Mouse (Mus musculus): ENCODE data around the gene Vps35l. TPM values are rescaled to one million over a fixed set of nuclear protein-coding genes. Genes with fewer than 3 reads are reported as not detected.
A peak's percentile ranks its signal among the peaks of the same experiment; 100 is the strongest.

Gene Vps35l
- polyA plus RNA-seq (2015; fragmentation: Nextera tagmentation; extraction: Ambion mirVana) = 55.7 and 56.5 TPM in 2 replicates

DNA sequence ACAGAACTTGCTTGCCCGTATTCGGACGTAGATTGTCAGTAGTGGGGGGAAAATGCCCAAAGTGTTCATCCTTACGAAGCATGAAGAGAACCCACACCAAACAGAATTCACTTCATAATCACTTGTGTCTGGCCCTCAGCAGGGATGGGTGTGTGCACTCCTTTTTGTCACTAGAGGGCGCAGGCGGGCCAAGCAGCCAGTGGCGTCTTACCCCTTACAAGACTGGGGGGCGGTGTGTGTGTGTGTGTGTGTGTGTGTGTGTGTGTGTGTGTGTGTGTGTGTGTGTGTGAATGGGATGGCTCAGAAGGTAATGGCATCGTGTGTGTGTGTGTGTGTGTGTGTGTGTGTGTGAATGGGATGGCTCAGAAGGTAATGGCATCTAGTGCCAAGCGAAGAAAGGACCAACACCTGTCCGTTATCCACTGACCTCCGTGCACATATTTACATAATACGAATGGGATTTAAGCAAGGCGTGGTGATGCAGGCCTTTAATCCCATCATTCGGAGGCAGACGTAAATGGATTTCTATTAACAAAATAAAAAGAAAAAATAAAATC is at the start of gene Vps35l:
Gene Vps35l, plus strand, starts transcription at position 252 of the 557 bp plus-strand sequence.
- peak; percentile 90 for DNase-seq (ENCODE audit: low spot score)

DNA sequence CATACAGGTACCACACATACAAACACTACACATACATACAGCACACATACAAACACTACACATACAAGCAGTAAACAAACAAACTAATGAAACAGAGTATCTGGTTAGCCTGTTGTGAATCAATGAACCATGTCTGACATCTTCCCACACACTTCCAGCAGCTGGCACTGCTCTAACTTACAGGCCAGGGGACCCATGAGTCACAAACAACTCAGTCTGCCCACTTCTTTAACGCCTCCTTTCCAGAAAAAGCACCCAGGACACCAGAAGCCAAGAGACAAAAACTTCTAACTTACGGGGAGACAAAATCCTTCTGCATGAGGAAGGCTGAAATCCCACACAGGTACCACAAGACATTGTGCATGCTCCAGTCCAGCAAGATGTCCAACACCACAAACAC is 48.7 kb upstream of the Vps35l start:
- DNase-seq (ENCODE audit: low spot score) = no peak

DNA sequence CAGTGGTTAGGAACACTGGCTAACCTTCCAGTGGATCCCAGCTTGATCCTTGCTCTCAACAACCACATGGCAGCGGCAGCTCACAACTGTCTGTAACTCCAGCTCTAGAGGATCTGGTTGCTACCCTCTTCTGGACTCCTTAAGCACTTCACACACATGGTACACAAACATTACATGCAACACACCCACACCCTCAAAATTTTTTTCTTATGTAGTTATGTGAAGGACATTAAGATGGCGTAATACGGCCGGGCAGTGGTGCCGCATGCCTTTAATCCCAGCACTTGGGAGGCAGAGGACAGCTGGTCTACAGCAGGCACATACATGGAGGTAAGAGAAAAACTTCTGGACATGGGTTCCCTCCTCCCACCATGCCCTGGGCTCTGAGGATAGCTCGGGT is 43.9 kb upstream of the Vps35l start:
- DNase-seq (ENCODE audit: low spot score) = no peak

DNA sequence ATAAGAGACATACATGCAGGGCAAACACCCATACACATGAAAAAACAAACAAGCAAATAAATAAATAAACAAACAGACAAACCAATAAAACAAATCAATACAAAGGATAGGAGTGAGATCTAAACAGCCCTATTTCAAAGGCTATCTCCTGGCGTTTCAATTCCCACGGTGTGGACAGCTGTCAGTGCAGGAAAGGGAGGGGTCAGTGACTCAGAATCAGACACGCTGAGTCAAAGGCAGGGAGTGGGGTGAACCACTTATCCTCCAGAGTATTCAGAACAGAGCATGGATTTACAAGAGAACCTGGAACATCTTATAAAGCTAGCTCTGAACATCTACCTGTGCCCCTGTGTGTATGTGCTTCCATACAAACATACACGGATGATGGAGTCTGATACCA is 42.9 kb upstream of the Vps35l start:
- no peak for DNase-seq (ENCODE audit: low spot score)

DNA sequence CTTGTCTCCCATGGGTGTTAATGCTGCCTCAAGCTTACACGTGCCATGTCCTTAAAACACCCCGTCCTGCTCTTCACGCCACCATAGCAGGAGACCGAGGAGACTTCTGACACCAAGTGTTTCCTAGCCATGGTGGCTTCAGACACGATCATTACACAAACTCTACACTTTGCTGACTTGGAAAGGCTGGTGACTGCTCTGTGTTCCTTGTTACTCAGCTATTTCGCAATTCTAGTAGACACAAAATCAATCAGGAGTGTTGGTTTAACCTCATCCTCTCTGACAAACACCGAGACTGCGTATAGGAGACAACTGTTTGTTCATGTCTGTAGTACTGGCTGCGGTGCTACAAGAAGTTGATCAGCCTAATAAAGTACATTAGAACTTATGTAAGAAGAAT is 41.1 kb upstream of the Vps35l start:
- DNase-seq (ENCODE audit: low spot score) = no peak

DNA sequence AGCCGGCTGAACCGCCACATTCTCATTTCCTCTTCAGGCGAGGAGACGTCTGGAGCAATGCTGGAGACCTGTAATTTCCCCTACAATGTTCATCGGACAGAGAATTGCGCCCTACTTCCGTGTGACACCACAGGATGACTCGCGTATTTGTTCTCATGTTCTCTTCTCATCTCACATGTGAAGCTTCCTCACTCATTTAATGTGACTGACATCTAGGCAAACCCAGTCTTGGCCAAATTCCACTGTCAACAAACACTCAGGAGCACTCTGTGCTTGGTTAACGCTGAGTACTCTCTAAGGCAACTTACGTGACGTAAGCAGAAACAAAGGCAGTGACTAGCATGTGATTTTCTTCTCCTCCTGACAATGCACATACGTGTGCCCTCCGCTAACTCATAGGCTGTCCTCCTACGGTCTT is 36.9 kb upstream of the Vps35l start:
- no peak for DNase-seq (ENCODE audit: low spot score)

DNA sequence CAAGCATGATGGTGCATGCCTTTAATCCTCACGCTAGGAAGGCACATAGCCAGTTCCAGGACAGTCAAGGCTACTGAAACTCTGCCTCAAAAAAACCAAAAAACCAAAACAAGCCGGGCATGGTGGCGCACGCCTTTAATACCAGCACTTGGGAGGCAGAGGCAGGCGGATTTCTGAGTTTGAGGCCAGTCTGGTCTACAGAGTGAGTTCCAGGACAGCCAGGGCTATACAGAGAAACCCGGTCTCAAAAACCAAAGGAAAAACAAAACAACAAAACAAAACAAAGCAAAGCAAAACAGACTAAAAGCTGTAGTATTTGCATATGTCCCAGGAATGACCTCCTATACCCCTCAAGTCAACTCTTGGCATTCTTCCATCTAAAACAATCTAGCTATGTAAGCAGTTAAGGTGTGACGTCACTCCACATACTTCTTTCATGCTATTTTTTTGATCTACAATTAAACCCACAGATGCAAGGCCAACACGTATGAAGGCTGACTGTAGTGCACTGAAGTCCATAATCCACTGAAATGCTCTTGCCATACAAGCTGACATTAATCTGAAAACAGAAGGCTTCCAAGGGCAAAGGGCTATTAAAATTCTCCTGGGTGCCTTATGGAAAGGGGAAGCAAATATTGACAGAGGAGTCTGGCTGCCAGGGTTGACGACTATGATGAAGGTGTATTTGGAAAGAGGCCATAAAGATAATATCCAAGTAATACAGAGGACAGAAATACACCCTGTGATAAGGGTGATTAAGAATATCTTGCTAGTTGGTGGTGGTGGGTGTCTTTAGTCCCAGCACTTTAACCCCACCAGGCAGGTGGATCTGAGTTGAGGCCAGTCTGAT is 35.8 kb upstream of the Vps35l start:
- DNase-seq (ENCODE audit: low spot score) = no peak

DNA sequence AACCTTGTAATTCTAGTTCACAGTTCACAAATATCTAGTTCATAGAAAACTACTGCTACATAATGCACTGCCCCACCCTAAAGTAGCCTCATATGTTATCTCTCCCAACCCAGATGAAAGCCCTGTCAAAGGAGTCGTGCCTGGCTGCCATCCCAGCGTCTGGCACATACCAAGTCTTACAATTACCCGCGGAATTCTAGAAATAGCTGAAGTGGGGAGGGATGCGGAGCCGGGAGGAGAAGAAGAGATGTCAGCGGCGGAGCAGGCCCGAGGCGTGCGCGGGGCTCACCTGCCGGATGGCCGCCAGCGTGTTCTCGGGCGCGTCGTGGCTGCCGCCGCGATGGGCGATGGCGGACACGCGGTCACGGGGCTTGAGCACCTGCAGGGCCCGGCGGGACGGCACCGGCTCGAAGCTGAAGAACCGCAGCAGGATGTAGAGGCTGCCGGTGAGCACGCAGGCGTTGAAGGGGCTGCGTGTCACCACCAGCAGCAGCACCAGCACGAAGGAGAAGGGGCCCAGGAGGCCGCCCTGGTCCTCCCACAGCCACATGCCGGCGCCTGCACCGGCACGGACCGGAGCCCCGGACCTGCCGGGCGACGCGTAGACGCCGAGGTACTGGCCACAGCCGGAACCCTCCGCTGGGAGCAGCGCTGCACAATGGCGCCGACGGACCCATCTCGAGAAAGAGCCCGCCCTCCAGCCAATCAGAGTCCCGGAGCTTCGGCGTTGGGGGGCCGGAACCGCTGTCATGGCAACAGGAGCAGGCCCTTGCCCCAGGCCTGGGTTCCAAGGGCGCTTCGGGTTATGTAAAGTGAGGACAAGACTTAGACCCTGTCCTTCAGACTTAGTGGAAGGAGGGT is 34.7 kb upstream of the Vps35l start, which contains the start of gene Gde1:
Gene Gde1, minus strand, starts transcription at position 678 of the 861 bp plus-strand sequence.
- DNase-seq (ENCODE audit: low spot score) = peak; percentile 88

DNA sequence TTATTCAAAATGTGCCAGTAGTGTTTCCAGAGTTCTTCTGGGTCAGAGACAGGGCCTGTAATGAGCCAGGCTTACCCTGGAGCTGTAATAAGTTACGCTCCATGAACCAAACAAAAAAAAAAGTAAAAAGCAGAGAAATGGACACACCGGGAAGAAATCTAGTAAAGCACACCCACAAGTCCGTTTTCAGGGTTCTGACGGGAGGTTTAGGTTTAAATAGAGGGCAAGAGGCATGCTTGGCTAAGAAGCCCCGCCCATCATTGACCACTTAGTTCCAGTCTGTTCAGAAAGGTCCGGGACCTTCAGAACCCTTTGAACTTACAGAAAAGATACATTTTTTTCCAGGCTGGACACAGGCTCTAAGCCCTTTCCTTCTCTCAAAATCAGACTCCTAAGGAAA is 34.0 kb upstream of the Vps35l start:
- no peak for DNase-seq (ENCODE audit: low spot score)

DNA sequence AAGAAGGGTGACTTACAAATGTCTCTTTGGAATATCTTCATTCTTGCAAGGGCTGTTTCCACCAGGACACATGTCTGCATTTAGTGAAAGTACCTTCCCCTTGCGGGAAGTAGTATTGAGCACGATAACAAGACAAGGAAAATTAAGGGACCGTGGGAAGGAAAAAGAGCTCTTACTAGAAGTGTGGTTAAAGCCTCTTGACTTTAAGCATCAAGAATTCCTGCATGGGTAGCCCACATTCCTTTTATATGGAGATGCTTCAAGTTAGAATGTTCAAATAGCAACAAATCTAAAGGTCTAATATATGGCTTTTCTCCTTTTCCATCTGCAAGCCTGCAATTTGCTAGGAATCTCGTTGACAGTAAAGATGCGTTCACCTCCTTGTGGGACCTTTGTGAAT is 33.5 kb upstream of the Vps35l start:
- no peak for DNase-seq (ENCODE audit: low spot score)

DNA sequence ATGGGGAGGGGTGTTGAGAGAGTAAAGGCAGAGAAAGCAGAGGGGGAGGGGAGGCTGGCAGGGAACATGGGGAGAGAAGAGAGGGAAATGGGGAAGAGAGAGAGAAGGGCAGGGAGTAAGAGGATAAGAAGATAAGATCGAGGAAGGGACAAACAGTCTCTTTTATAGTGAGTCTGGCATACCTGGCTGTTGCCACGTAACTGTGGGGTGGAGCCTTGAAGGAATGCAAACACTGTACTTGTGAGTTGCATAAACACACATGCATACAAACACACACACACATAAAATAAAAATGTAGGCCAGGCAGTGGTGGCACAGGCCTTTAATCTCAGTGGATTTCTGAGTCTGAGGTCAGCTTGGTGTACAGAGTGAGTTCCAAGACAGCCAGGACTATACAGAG is 32.8 kb upstream of the Vps35l start:
- no peak for DNase-seq (ENCODE audit: low spot score)

DNA sequence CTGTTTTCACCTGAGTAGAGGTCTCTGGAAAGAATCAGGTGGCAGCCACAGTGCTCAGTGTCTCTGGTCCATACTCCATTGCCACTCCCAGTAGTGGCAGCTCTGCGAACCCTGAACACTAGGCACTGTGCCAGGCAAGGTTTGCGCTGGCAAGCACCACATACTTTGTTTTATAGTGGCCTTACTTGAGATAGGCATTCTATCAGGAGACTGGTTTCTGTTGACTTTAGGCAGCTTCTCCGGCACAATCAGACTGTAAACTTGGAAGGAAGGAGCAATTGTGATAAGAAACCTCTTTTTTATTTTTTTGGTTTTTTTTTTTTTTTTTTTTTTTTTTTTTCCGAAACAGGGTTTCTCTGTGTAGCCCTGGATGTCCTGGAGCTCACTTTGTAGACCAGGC is 32.0 kb upstream of the Vps35l start:
- DNase-seq (ENCODE audit: low spot score) = no peak

DNA sequence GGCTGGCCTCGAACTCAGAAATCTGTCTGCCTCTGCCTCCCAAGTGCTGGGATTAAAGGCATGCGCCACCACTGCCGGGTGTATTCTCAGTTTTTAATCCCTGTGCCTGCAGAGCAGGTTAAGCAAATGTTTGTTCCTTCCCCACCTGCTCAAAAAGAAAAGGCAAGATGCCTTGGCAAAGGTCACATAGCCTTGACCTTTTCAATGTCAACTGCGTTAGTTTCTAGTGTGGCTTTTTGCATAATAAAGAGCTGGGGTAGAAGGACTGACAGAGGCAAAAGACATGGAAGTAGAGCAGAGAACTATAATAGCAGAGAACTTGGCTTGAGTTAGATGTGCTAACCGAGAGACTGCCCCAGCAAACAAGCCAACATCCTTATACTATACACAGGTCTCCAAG is 29.2 kb upstream of the Vps35l start:
- DNase-seq (ENCODE audit: low spot score) = no peak

DNA sequence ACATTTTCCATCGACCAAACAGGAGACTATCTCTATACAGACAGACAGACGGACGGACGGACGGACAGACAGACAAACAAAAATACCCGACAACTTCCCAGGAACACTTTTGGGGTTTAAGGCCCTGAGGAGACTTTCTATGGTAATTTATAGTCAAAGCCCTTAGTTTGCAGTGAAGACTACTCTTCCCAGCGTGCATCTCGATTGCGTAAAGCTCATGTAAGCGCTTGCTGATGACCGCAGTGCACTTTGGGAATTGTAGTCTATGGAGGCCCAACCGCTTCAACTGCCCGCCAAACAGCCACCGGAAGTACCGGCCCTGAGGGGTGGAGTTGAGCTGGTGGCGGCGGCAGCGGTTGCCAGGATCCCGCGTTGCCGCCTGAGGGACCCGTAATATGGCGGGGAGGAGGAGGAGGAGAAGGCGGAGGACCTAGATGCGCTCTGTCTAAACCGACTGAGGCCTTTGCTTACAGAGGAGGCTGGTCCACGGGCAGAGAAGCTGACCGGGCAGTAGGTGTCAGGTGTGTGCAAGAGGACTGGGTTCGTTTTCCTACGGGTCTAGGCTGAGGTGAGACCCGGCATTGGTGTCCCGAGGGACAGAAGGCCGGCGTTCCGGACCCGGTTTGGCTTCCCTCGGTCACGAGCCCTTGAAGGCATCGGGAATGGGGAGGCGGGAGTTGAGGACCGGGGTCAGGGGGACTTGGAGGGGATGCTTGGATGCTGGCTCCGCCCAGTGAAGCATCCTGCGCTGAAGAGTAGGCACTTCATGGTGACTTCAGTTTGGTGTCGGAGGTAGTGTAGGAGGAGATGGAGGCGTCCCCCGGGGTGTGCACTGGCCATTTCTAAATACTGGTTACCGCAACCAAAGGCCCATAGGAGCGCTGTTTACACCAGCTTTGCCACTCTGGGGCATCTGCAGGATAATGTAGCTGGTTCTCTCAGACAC is 27.5 kb upstream of the Vps35l start, which contains the start of gene Ccp110:
Gene Ccp110, plus strand, starts transcription at position 325 of the 946 bp plus-strand sequence.
- peak; percentile 96 for DNase-seq (ENCODE audit: low spot score)

DNA sequence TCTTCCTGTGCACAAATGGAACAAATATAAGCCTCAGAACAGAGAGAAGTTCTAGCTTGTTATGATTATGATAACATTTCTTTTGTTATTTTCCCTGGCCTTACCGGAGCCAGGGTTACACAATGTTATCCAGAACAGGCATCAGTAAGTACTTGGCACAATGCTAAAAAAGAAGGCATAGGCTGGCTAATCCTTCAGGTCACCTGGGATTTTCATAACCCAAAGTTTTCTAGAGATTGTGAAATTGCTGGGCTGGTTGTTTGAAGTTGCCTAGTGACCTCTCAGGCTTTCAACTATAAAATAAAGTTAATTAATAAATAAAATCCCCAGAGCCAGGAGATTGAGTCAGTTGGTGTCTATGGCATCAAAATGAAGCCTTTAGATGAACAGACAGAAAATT is 25.2 kb upstream of the Vps35l start:
- no peak for DNase-seq (ENCODE audit: low spot score)

DNA sequence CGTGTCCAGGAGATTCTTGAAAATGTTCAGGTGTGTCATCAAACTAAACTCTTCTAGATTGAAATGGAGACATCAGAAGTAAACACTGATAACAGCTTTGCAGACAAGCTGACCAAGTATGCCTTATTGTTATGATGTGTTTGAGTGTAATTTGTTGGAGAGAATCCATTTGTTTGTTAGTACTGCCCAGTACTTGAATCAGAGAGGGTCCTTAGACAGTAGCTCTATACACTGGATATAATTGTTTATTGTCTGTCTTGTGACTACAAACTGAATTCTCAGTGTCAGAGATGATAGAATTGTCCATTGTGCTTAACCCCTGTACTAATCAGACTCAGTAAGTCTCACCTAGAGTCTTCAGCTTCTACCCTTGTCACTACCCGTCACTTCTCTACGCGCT is 22.0 kb upstream of the Vps35l start:
- no peak for DNase-seq (ENCODE audit: low spot score)

DNA sequence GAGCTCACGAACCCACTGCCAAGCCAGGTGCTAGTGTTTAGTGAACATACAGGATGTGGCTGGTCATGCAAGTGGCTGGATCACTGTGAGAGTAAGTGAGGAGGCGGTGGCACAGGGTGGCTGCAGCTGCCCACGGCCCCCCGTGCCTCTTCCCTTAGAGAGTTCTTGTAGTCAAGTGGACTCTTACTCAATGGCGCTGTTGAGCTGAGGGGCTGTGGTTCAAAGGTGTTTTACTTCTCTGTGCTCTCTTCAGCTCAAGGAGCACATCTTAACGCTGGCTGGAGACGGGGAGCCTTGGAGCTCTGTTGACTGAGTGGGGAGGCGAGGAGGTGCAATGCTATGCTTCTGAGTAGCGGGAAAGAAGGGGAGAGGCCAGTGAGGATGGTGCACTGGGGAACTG is 16.1 kb upstream of the Vps35l start:
- DNase-seq (ENCODE audit: low spot score) = no peak

DNA sequence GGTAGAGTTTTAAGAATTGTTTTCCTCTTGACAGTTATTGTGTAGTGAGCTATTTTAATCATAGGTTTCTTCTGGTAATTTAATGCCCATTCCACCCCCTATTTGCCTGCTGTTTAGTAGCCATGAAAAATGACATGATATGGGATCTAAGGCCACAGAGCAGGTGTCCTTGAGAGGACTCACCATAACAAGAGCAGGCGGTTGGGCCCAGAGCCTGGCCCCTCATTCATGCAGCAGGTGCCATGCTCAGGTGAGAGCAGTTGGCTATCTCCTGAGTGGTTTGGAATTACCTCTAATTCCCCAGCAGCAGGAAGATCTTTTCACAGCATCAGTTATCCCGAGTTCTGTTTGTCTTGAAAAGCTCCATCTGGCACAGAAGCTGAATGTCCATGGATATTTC is 14.6 kb upstream of the Vps35l start:
- DNase-seq (ENCODE audit: low spot score) = no peak

DNA sequence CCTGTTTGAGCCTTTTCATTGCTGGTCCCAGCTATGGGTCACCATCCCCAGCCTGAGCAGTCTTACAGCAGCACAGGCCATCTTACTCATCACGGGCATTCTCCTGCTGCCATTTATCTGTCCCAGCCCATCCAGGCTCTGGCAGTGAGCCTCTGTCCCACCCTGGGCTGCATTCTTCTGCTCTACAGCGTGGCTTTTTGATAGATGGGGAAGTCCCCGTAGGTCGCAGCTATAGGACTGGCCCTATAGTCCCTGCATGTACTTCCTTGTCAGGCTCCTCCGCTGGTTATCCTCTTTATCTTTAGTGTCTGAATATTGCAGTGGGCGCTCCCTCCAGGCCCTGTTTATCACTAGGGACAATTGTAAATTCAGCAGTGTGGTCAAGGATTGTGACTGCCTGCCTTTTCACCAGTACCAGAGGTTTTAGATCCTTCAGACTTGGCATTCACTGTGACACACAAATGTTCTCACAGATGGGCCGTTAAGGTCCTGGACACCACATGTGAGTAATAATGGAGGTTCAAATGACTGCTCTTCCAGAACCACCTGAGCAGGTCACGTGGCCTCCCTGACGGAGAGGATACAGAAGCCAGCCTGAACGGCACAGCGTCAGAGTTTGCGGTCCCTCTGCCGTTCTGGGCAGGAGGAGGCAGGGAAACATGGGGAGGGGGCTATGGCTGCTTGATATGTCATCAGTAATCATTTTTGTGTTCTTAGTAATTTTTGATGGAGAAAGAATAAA is 11.0 kb upstream of the Vps35l start:
- no peak for DNase-seq (ENCODE audit: low spot score)

DNA sequence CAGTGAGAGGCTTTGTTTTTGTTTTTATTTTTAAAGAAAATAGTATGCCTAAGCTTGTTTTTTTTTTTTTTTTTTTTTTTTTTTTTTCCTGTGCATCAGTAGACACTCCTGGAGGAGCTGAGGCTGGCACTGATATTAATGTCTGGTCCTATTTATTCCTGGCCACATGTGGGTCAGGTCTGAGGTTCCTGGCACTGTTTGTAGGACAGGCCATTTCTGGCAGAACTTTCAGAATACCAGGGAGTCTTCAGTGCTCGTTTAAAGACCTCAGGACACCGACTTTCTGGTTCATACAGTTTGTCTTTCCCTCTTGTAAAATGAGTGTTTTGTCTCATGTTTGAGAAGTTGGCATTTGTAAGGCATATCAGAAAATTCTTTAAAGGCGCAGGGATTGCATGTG is 8.2 kb upstream of the Vps35l start:
- no peak for DNase-seq (ENCODE audit: low spot score)
